Mouse (Mus musculus): ENCODE data around the gene Hip1.

The Hip1 gene

DNA sequence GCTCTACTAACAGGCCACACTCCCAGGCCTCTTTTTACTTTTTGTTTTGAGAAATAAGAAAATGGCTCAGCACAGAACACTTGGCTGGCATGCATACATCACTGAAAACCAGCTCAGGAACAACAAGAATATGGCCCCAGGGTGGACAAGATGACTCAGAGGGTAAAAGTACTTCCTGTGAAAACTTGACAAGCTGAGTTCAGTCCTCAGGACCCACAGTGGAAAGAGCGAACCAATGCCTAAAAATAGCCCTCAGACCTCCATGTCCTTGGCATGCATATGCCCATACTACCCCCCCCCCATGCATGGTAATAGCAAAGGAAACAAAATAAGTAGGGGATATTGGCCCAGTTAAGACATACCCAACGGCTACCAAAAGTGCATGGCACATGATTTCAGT lies 15.0 kb downstream of the Hip1 start:
- DNase-seq = no peak

DNA sequence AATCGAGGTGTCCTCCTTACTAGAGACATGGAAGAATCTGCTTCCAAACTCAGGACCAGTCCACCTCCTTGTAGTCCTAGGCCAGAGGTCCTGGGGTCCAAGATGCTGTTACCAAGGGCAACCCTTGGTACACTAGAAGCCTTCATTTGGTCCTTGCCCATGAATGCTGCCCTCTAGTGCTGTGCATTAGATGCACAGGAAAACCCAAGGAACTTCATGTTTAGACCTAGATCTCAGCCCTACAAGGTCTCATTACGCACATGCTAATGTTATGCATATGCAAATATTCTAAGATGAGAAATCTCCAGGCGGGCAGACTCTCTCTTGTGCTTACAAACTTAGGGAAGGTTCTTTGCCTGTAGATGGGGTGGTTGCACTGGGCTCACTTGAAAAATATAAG lies 15.6 kb downstream of the Hip1 start:
- no peak for DNase-seq

DNA sequence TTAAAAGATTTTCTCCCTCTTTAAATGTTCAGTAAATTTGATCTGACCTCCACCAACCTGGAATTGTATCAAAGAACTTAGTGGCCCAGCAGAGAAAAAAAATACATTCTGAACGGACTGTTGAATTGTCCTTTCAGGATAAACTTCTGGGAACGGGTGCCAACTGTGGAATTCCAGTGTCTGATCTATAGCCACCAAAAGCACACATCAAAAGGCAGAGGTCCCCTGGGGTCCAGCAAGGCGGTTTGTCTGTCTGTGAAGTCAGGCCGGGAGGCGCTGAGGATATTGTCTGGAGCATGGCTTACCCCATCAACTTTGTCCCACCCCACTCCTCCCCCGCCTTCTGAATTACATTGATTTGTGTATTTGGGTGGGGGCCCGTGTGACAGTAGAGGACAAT lies 16.9 kb downstream of the Hip1 start:
- DNase-seq = no peak

DNA sequence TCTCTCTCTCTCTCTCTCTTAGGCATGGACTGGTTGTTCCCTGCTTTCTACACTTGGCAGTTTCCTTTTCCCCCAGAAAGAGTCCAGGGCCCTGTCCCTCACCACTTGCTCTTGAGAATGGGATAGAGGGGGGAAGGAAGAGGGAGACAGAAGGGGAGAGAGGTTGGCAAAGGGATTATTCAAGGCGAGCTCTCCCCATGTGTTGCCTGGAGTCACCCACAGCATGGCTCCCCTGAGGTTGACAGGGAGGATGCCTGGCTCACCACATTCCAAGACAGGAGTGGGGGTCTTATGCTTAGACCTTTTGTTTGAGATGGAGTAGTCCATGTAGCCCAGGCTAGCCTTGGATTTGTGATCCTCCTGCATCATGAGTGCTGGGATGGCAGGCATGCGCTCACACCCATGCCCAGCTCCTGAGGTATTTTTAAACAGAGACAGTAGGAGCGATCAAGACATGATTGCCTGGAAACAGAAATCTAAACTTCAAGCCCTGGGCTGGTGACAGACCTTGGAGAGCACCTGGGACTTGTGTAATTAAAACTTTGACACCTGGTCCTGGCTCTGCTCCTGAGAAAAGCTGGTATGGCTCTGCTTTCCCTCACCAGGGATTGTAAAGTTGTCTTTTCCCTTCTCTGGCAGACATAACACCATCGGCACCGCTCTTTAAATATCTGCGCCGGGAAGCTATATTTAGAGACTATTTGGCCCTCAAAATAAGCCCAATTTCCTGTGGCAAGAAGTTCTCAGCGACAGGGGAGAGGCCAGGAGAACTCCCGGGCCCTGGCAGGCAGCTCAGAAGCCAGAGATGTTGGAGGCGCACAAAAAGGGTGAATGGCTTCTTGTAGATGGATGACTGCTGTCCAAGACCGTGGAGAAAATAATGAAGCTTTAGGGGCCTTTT lies 20.0 kb downstream of the Hip1 start:
- no peak for DNase-seq

DNA sequence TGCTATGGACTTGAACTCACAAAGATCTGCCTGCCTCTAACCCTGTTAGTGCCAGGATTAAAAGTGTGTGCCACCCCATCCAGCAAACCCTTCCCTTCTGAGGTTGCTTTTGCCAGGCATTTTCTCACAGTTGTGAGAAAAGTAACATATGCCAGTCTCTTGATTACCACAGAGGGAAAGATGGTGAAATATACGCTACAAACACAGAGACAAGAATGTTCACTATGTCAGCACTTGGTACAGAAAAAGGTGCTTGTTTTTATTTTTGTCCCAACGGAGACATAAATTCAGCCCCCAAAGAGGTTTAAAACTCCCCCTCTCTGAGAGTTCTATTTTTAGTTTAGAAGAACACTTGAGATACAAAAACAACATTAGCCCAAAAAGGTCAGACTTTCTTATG lies 20.8 kb downstream of the Hip1 start:
- DNase-seq = no peak

DNA sequence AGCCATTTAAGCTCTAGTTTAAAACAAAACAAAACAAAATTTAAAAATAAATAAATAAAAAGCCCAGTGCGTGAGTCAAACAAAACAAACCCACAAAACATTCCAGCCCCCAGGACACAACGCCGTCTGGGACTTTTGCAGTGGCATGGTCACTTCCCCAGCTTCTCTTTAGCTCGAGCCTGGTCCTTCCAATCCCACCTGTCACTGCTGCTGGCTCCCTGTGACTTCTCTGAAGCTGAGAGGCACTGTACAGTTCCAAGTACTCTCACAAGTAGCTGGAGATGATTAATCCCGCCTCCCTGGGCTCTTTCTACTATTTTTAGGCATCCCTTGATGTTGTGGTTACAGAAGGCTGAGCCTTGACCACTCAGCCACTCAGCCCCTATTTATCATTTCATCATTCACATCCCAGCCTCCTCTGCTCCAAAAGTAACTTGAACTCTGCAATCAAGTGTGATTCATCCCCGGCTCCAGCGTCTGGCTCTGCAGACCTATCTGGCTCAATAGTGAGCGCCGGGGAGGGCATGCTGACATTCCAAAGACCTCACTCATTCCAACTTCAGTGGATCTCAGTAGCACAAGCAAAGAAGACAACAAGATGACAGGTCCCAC lies 22.7 kb downstream of the Hip1 start:
- no peak for DNase-seq

DNA sequence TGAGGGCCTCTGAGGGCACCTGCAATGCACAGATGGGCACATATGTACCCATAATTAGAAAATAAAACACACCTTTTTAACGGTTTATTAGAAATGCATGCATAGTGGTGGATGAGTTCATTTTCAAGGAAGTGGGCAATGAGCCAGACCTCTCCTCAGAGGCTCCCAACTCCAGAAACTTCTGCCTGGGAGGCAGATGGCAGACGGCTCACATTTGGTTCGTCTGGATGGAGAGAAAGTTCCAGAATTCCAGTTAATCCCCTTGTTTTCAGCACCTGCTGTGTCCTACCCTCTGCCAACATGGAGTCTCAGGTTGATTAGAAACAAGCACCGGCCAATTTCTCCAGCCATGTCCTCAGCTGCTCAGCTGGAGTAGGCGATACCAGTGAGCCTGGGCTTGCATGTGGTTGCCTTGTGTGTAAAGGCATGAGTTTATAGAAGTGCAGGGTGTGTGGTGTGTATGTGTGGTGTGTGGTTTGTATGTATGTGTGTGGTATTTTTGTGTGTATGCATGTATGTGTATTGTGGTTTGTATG lies 27.5 kb downstream of the Hip1 start:
- peak; percentile 36 for DNase-seq

DNA sequence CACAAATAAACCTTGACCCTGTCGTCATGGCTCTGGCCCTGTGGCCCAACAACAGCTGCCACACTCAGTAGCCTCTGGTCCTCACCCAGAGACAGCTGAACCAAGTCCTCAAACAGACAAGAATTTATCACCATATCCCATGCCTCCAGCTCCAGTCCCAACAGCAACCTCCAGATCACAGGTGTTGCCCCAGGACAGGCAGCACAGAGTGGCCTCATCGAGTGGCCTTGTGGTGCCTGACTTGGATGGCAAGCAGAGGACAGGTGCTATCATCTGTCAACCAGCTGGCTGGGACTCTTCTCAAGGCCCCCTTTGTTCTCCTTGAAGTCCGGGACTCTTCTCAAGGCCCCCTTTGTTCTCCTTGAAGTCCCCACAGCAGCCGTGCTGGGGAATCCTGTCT lies 31.8 kb downstream of the Hip1 start:
- no peak for DNase-seq

DNA sequence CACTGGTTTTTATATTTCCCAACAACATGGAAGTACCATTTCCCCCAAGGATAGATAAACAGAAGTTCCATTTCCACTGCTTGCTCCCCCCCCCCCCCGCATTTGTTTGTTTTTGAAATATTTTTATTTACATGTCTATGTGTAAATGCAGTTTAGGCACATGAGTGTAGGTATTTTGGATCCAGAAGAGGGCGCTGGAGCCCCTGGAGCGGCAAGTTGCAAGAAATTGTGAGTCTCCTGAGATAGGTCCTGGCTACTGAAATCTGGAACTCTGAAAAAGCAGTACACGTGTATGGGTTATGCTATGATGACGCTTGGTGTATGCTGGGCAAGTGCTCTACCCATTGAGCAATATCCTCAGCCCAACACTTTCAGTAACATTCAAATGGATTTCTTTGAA lies 33.8 kb downstream of the Hip1 start:
- no peak for DNase-seq

DNA sequence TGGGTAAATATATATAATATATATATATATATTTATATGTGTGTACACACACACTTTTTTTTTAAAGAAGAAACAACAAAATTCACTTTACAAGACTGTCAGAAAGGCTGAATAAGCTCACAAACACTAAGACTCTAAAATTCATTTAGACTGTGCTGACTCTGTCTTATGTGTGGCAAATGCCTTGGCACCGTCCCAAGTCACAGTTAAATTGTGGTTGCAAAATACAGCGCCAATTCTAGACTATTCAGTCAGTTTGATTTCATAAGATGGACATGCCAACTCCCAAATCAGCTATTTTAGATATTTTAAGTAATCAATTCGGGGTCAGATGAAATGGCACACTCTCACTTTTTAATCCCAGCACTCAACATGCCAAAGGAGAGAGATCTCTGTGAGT lies 36.6 kb downstream of the Hip1 start:
- peak; percentile 56 for DNase-seq

DNA sequence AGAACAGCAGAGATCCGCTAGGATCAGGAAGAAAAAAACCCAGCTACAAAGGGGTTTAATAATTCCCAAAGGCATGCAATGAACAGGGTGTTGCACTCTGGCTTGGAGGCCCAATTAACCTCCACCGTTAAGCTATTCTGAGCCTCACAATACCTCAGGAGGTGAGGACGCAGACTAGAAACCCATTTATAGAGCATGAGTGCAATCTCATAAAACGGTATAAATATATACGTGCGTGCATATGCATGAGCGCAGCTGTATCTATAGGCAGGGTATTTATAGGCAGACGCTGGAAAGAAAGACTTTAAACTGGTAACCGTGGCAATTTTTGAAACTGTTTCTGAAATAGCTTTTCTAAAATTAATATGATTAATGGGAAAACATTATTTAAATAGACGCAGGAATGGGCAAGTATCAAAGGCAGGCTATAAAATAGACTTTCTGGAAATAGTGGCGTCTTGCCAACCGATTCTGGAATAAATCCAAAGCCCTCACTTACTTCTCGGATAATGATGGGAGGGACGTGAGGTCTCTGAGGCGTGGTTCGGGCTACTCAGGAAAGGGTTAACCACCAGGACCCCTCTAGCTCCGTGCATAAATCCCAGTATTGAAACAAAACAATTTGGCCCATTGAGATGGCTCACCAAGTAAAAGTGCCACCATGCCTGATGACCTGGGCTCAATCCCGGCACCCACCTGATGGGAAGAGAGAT lies 37.2 kb downstream of the Hip1 start:
- no peak for DNase-seq

DNA sequence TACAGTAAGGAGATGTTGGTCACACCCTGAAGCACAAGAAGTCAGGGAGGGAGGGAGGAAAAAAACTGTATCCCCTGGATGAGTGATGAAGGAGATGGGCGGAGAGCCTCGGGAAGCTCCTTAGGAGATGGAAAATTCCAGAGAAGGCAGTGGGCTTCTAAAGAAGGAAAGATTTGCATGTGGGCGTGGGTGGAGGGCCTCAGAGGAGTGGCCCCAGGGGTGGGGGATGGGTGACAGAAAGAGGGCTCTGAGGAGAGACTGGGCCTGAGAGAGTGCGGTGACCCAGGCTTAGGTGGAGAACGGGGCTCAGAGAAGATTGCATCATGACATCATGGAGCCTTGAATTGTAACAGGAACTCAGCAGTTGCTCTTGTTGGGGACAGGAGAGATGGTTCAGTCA lies 39.5 kb downstream of the Hip1 start:
- no peak for DNase-seq

DNA sequence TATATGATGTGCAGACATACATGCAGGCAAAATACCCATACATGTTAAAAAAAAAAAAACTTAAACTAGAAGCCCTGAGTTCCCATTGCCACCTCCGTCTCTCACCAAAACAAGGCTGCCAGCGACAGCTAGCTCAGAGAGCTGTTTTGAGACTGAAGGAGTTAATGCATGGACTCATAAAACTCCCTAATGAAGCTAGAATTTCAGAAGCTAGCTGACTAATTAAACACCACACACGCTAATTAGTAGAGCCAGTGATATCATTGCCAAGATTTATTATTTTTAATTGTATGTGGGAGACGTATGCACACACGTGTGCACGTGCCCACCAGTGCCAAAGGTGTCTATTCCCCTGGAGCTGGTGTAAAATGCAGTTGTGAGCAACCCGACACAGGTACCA lies 42.0 kb downstream of the Hip1 start:
- DNase-seq = no peak

DNA sequence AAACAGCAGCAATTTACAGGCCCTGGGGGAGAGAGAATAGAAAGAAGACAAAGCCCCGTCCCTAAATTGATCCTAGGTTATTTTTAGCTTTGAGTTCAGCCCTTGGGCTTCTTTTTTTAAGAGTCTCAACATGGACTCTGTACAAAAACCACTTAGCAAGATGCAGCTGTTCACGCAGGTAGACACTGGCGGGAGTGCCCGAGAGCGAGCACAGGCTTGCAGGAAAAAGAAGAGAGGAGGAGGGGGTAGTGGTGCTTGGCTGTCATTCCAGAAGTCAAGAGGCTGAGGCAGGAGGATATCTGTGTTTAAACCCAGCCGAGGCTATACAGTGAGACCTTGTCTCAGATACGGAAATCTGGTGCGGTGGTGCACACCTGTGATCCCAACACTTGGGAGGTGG lies 42.9 kb downstream of the Hip1 start:
- no peak for DNase-seq

DNA sequence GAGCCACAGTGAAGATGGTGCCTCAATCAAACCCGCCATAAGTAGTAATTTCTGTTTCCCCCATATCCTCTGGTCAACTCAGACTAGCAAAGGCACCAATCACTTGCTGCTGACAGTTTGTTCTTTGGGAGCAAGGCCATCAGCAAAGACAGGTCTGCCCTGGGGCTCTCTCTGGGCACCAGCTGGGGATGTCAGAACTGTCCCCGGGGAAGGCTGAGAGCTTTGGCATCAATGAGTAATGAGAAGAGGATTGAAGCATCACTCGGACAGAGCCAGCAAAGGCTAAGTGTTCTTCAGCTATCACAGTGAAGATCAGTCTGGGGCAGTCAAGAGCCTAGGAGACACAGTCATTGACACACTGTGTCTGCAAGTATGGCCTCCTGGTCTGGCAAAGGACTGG lies 46.0 kb downstream of the Hip1 start:
- no peak for DNase-seq

DNA sequence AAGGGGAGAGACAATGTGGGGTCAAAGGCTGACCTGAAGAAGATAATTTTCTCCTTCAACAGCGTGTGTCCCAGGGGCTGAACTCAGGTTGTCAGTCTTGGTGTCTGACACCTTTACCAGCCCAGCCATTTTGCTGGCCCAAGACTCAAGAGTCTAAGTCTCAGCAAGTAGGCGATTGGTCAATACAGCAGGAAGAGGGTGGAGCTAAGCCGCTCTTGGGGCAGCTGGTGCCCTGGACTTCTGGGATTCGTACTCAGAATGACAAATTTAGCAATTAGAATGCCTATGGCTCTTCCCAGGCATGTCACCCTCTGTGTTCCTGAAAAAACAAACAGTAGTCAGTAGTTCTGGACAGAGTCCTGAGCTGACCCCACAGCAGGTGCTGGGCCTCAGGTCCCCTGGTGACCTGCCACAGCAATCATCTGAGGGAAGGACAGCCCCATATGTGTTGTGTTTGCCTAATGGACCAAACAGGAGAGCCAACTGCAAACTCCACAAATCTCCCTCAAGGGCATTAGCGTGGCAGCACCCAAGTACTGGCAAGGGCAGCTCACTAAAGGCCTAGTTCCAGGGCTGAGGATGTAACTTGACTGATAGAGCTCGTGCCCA lies 47.5 kb downstream of the Hip1 start:
- DNase-seq = no peak

DNA sequence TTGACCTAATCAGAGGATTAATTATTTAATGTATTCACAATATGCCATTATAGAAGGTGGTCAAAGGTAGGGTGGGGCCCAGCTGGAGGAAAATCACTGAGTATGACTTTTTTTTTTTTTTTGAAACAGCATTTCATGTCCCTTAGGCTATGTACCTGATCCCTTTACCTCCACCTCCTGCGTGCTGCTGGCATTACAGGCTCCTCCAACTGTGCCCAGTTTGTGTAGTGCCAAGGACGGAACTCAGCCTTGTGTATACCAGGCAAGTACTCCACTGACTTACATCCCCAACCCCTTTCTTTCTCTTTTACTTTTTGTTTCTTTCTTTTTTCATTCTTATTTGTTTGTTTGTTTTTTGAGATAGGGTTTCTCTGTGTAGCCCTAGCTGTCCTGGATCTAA lies 48.4 kb downstream of the Hip1 start:
- no peak for DNase-seq

DNA sequence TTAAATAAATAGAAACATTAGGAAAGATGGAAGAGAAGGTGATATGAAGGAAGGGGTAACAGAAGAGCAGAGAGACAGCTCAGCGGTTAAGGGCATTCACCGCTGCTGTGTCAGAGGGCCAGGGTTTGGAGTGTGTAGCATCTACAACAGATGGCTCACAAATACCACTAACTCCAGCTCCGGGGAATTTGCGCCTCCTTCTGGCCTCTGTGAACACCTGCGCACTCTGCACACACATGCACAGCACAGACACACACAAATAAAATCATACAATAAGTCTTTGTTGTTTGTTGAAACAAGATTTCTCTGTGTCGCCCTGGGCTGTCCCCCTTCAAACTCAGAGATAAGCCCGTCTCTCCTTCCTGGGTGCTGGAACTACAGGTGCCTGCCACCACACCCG lies 49.4 kb downstream of the Hip1 start:
- DNase-seq = no peak

DNA sequence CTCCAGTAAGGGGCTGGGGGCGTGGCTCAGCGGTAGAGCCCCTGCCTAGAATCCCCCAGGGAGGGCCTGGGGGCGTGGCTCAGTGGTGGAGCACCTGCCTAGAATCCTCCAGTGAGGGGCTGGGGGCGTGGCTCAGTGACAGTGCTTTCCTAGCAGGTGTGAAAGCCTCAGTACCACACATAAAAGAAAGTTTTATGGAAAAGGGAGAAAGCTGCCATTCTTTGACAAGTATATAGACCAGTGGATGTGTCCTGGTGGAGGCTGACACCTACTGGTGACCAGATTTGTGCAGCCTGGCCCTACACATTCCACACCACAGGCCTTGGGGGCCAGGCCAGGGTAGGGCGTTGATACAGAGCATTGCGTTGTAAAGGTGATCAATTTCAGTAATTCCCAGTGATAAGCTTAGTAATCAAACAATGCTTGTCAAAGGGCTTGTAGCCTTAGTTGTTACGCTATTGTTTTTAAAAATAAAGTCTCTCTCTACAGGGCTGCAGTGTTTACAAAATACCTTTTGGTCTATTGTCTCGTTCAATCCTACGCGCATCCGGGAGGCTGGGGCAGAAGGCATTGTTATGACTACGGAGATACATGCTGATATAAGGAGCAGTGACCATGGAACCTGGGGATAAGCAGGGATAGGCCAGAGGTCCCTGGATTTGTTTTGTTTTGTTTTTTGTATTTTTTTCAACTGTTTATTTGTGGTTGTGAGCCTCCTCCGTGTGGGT lies 50.6 kb downstream of the Hip1 start:
- DNase-seq = peak; percentile 37

DNA sequence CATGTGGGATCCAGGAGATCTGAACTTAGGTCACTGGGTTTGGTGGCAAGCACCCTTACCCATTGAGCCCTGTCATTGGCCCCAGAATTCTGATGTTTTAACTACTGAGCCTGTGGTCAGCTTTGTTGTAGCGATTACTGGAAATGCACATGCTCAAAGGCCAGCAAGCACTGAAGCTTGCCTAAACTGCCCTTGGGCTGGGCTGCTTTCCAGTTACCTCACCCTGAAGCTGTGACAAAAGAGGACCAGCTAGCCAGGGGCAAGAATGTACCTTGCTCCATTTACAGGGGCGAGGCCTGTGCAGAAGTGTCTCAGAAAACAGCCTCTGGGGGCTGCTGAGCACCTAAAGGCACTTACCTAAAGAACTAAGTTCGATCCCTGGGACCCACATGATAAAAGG lies 51.8 kb downstream of the Hip1 start:
- DNase-seq = no peak

DNA sequence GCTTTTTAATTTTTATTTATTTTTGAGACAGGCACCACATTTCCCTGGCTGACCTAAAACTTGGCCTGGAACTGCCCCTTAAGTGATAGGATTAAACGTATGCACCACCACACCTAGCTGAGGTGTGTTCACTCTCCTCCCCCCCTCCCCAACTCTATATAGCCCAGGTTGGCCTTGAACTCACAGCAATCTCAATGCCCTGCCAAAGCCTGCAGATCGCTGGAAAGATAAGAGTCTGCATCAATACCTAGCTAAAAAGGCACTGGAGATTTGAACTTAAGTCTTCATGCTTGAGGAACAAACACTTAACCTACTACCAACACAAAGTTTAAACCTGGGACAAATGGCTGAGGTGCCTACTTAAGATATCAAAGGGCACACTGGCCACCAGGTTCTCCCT lies 52.8 kb downstream of the Hip1 start:
- DNase-seq = no peak

DNA sequence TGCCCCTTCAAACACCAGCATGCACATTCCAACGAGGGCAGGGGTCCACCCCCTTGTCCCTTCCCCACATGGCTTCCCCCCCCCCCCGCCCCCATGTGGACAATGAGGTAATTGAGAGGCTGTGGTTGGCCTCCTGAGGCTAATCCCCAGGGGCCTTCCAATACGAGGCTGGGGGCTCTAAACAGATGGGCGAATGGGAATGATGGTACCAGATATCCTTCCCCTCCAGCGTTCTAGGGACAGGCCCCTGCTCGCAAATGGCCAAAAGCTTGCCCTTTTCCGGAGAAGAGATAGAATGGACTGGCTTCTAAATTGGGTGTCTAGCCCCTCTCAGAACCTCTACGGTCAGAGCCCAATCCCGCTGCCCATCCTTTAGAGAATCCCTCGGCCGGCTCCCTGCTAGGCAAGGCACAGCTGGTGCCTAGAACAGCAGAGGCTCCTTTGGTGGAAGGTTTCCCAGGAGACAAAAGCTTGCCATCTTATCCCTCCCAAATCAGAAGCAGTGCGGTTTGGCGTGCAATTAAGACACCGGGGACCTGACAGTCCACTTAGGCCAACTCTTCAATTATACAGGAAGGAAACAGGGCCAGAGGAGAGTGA lies 55.1 kb downstream of the Hip1 start:
- DNase-seq = no peak

Data from right cerebral cortex, postnatal 14 days (tissue).